Mouse (Mus musculus) embryo, embryonic 11 days (tissue): ENCODE results near the gene Pmf1.
"Not testable (repeated sequence)": the region's sequence is repeated elsewhere in the genome, so short reads cannot be mapped to it uniquely, and the experiment has no call there.

Source experiments
- DNase-seq: peaks from one replicate; pipeline ENCODE4 v3.0.0-alpha.2; 2015

Pmf1 gene

GRCm38 (mm10) chr3:88393776-88394375 is 16.3 kb downstream of the Pmf1 start:
- DNase-seq = no peak

DNA sequence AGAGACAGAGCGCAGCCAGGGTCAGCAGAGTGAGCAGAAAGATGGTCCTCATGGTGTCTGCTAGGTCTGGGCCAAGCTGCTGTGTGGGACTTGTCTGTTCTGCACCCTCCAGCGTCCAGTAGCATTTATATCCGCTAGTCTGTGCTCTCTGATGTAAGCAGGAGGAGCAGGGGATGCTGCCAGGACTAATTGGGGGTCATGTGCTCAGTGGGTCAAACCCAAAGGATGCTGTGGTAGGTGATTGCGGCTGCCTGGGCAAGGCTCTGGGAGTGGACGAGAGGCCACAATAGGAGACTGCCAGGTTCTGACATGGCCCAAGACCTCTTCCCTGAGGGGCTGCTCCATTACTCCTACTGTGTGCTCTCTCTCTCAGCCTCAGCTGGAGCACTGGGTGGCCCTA is 25.8 kb downstream of the Pmf1 start, which contains the start of gene Bglap:
Gene Bglap (minus strand): TSS at position 101 of the 400 bp plus-strand sequence.
- DNase-seq = no peak

DNA sequence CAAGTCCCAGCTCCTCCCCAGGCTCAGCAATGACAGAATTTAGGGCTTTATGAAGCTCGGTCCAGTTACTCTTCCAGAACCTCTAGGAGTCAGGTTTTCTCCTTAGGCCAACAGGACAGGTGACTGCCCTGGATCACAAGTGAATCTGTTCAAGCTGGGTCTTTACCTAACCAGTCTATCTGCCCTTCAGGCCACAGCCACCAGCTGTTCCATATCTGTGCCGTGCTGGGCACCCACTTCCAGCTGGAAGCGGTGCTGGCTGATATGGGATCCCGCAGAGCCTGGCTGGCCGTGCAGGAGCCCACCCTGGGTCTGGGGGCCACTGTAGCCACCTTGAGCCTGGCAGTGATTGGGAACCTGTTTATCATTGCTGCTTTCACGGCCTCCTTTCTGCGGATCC is 27.7 kb downstream of the Pmf1 start:
- not testable (repeated sequence) for DNase-seq

DNA sequence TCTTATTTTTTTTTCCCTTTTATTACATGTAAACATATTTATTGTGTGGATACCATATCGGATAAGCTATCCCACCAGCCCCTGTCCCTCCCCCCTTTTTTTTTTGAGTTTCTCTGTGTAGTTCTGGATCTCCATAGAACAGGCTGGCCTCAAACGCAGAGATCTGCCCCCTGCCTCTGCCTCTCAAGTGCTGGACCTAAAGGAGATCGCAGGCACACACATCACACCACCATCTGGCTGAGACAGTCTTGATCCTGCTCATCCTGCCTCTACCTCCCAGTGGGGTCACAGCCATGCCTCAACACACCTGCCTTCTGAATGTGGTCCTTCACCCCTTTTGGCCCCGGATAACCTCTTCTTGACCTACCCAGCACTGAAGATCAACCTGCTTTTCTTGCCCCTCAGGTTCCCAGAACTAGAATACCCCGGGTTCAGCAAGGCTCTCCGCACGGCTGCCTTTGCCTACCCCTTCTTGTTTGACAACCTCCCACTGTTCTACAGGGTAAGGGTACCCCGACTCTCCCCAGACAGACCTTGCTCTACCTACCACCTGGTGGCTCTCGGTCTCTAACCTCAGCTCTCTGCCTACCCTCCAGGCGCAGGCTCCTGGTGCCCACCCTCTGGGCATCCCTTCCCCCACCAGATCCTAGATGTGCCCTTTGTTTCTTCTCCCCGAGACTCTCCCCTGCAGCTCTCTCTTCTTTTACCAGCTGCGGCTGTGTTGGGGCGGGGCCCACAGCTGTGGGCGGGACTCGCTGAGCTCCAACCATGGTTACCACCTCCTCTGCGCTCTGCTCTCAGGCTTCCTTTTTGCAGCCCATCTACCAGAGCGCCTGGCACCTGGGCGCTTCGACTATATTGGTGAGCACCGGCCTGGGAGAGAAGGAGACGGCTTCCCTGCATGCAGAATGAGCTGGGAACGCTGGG is 28.5 kb downstream of the Pmf1 start:
- peak; percentile 75 for DNase-seq

DNA sequence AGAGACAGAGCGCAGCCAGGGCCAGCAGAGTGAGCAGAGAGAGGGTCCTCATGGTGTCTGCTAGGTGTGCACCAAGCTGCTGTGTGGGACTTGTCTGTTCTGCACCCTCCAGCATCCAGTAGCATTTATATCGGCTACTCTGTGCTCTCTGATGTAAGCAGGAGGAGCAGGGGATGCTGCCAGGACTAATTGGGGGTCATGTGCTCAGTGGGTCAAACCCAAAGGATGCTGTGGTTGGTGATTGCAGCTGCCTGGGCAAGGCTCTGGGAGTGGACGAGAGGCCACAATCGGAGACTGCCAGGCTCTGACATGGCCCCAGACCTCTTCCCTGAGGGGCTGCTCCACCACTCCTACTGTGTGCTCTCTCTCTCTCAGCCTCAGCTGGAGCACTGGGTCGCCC is 31.5 kb downstream of the Pmf1 start, which contains the start of gene Bglap2:
Gene Bglap2 (minus strand): TSS at position 101 of the 400 bp plus-strand sequence.
- DNase-seq = not testable (repeated sequence)

DNA sequence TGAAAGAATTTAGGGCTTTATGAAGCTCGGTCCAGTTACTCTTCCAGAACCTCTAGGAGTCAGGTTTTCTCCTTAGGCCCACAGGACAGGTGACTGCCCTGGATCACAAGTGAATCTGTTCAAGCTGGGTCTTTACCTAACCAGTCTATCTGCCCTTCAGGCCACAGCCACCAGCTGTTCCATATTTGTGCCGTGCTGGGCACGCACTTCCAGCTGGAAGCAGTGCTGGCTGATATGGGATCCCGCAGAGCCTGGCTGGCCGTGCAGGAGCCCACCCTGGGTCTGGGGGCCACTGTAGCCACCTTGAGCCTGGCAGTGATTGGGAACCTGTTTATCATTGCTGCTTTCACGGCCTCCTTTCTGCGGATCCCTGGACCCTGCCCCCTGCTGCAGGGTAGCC is 33.5 kb downstream of the Pmf1 start:
- not testable (repeated sequence) for DNase-seq

DNA sequence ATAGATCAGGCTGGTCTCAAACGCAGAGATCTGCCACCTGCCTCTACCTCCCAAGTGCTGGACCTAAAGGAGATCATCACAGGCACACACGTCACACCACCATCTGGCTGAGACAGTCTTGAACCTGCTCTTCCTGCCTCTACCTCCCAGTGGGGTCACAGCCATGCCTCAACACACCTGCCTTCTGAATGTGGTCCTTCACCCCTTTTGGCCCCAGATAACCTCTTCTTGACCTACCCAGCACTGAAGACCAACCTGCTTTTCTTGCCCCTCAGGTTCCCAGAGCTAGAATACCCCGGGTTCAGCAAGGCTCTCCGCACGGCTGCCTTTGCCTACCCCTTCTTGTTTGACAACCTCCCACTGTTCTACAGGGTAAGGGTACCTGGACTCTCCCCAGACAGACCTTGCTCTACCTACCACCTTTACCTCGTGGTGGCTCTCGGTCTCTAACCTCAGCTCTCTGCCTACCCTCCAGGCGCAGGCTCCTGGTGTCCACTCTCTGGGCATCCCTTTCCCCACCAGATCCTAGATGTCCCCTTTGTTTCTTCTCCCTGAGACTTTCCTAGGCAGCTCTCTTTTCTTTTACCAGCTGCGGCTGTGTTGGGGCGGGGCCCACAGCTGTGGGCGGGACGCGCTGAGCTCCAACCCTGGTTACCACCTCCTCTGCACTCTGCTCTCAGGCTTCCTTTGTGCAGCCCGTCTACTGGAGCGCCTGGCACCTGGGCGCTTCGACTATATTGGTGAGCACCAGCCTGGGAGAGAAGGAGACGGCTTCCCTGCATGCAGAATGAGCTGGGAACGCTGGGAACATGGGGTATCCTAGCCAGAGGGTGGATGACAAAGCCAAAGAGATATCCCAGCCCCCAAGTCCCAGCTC is 34.1 kb downstream of the Pmf1 start:
- DNase-seq = peak; percentile 71

GRCm38 (mm10) chr3:88372643-88373042 is 37.5 kb downstream of the Pmf1 start, which contains the start of gene Bglap3:
Bglap3 (minus strand) TSS chr3:88372743.
- not testable (repeated sequence) for DNase-seq

GRCm38 (mm10) chr3:88368511-88368910 is 41.6 kb downstream of the Pmf1 start:
- DNase-seq = not testable (repeated sequence)

GRCm38 (mm10) chr3:88367517-88367916 is 42.6 kb downstream of the Pmf1 start:
- not testable (repeated sequence) for DNase-seq

DNA sequence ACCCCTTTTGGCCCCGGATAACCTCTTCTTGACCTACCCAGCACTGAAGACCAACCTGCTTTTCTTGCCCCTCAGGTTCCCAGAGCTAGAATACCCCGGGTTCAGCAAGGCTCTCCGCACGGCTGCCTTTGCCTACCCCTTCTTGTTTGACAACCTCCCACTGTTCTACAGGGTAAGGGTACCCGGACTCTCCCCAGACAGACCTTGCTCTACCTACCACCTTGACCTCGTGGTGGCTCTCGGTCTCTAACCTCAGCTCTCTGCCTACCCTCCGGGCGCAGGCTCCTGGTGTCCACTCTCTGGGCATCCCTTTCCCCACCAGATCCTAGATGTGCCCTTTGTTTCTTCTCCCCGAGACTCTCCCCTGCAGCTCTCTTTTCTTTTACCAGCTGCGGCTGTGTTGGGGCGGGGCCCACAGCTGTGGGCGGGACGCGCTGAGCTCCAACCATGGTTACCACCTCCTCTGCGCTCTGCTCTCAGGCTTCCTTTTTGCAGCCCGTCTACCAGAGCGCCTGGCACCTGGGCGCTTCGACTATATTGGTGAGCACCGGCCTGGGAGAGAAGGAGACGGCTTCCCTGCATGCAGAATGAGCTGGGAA is 43.2 kb downstream of the Pmf1 start:
- peak; percentile 45 for DNase-seq

- DNase-seq = no peak
Observed at GRCm38 (mm10) chr3:88365705-88366361, 44.3 kb downstream of the Pmf1 start.

DNA sequence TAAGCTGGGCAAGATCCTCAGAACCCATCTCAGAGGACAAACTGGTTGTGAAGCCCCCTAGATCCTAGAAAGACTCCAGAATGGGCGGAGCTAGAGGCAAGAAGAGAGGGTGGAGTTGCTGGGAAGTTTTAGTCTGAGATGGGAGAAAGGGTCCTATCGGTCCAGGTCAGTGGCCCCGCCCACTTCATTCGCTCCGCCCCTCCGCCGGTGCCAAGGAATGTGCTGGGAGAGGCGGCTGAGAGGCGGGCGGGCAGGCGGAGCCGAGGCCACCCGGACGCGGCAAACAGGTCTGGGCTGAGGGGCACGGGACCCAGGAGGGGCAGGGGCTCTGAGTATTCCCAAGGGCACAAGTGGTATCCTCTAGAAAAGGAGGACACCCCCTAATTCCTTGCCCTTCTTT is 45.8 kb downstream of the Pmf1 start, which contains the start of gene Paqr6:
Gene Paqr6 (plus strand): TSS at position 248 of the 400 bp plus-strand sequence.
- DNase-seq = peak; percentile 63

DNA sequence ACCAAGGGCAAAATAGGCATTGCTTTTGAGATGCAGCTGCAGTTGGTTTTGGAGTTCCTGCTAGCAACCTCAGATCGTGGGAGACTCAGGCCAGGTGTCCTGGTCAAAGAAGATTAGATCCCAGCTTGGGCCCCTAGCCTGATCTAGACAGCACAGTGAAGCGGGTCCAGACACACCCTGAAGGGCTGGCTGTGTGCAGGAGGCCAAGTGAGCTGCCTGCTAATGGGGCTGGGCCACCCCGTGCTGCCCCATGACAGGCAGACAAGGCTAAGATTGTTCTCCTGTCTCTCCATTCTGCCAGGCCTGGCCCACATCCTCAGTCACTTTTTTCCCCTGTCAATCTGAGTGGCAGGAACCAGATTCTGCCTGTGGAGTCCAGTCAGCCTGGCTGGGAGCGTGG is 46.4 kb downstream of the Pmf1 start:
- DNase-seq = no peak

DNA sequence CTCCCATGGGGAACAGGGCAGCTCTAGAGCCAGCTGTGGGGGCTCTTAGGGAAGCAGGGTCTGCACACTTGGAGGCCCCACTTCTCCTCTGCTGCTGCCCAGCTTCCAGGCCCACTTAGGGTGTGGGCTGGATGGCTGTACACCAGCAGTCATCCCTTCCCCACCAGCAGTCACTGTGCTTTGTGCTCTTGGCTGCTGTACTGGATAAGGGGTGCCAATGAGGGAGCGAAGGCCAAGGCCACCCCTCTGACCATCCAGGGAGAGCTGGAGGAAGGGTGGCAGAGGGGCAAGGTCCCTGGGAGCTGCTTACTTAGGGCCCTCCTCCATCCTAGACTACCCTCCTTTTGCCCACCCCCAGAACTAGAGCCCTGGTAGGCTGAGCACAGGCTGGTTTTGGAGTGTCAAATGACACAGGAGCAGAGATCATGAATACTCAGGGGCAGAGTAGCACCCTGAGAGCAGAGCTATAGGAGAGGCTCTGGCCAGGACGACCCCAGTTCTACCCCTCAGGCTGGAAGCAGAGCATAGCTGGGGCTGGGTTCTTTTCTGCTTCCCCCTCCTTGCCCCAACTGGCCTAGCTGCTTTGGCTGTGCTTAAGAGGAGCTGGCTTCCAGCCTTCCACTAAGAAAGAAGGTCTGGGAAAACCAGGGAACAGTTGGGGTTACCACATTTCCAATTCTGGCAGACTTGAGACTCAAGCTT is 48.4 kb downstream of the Pmf1 start:
- DNase-seq = no peak

GRCm38 (mm10) chr3:88361096-88361495 is 49.0 kb downstream of the Pmf1 start:
- no peak for DNase-seq

GRCm38 (mm10) chr3:88359989-88360388 is 50.1 kb downstream of the Pmf1 start:
- DNase-seq = no peak

- no peak for DNase-seq
Observed at GRCm38 (mm10) chr3:88359584-88359983, 50.5 kb downstream of the Pmf1 start.

- no peak for DNase-seq
Observed at GRCm38 (mm10) chr3:88354396-88355165, 55.5 kb downstream of the Pmf1 start.

DNA sequence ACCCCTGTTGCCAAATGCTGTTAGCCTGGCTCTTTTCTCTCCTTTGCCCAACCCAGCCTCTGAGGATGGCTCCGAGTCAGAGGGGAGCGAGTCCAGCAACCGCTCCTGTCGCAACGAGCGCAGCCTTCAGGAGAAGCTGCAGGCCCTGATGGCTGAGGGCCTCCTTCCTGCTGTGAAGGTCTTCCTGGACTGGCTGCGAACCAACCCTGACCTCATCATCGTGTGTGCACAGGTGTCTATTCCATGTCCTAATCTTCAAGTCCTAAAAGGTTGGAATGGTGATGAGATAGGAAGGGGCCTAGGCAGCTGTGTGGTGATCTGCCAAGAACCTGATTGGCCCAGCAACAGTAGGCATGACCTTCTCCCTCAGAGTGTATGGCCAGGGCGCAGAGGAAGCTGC is 57.2 kb downstream of the Pmf1 start:
- DNase-seq = no peak
